Mouse (Mus musculus) T-cell, adult 2 months (primary cell): ENCODE measurements around the gene Gm45618.

Experiments
- DNase-seq: peaks from one replicate; pipeline ENCODE4 v3.0.0; 2022; ENCODE audit warnings: low spot score

The Gm45618 gene

DNA sequence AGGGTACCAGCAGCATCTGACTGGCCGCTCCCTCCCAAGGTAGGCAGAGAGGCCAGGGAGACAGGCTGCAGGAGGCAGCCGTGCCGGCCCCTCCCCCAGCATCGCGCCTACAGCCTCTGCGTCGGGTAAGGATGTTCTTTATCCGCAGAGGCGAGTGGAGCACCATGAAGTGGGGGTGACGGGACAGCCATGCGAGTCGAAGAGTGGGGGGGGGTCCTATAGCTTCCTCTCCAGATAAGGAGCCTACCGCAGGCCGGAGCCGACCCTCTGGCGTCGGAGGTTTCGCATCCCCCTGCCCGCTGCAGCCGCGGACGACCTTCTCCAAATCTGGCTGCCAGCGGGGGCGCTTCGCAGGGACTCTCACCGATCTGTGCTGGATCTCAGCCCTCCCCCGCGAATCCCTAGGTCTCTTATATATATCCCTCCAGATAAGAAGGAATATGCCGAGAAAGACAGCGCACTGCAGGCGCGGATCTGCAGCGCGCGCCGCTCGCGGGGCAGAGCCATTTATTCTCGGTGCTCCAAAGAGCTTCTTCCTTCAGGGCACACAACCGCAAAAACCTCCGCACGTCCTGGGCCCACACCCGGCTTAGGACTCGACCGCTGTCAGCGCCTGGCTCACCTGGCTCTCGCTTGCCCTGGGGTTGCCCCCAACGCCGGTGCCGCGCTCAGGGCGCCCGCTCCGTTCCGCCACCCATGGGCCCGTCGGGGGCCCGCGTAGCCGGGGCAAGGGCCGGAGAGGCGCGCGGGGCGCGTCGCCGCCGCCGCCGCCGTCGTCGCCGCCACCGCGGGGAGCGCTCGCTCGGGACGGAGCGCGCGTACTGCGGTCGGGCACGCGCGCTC lies 26.0 kb downstream of the Gm45618 start:
- DNase-seq, result peak; percentile 34

DNA sequence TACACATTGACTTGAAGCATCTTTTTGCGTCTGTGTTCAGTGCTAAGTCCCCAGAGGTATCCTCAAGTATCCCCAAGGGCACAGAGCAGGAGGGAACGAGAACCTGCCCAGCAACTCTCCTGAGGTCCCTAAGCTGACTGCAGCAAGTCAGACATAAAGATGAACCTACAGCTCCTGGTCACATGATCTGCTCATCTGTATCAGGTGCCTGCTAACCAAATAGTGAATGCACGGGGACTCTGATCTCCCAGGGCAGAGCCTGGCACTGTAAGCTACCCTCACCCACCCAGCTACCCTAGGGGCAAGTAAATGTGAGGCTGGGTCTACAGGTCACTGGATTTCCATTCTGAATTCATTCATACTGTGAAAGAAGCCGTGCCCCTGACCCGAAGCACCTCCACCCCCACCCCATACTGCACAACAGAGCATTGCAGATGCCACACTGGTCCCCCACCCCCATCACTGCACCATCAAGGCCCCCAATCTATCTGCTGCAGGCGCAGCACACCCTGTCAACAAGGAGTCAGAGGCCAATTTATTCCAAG lies 26.8 kb downstream of the Gm45618 start:
- no peak for DNase-seq

DNA sequence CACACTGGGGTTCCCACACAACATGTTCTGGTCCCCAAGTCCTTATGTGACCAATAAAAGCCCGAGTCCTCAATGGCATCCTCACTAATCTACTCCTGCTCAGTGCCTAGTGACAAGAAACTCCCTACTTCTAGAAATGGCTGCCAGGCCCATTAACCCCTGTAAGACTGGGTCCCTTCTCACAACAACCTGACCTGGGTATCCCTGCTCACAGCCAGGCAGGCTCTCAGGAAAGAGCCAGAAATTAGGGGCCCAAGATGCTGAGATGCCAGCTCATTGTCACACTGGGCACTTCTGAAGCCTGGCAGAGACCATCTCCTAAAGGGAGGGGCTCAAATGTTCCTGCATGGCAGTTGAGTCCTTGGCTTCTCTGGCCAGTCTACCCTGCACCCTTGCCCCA lies 27.5 kb downstream of the Gm45618 start:
- no peak for DNase-seq

DNA sequence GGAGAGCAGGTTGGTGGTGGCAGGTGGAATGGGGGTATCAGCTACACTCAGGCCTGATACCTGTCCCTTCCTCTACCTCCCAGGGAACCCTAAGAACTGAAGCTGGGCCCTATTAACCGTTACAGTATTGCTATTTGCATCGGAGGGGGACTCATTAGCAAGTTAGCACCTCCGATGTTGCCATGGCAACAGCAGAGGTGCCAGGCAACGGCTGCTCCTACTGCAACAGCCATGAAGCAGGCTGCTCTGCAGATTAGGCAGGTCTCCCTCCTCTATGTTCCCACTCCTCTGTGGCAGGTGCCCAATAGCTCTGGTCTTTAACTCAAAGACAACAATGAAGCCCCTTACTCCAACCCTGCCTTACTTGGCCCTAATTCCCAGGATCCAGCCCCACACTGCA lies 28.7 kb downstream of the Gm45618 start:
- no peak for DNase-seq

DNA sequence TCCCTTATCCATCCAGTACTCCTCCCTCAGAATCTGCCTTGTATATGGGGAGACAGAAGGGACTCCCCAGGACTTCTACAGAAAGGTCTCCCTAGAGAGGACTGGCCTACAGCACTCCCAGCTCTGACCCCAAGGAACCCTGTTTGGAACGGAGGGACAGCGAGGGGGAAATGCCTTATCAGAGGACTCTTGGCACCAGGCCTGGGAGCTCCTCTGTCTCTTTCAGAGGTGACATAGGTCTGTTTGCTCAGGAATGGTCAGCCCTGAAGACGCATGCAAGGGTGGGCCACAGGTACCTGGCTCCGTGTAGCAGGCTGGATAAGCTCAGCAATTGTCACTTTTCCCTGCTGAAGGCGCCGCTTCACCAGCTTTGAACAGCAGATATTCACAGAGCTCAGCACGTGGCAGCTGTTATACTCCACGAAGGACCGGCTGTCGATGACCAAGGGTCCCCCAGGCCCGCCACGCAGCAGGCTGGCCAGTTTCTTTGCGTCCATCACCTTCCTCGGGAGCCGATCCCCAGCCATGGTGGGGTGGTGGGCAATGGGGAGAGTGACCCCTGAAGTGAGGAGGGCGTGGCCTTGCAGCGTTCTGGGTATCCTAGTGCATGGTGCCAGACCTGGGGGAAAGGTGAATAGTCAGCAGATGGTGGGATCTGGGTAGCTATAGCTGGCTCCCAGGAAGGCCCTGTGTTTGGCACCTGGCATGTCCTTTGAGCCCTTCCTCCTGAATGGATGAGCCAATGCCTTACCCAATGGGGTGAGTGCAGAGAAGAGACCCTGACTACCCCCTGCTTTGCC lies 30.7 kb downstream of the Gm45618 start:
- DNase-seq, result no peak

DNA sequence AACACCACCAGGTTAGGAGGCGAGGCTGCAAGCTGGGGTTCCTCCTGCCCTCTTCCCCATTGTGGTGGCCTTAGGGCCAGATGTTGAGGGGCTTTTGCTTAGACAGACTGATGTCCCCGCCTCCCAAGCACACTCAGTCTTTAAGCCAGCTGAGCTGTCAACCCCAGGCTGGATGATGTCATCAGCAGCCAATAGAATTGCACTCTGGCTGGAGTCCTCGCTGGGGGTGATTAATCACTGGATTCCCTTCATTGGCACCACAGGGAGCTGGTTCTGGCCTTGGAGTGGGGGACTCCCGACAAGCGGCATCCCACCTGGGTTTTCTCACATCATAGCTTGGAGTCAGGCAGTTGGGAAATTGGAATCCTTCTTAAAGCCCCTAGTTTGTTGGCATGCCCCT lies 31.6 kb downstream of the Gm45618 start:
- DNase-seq, result no peak

DNA sequence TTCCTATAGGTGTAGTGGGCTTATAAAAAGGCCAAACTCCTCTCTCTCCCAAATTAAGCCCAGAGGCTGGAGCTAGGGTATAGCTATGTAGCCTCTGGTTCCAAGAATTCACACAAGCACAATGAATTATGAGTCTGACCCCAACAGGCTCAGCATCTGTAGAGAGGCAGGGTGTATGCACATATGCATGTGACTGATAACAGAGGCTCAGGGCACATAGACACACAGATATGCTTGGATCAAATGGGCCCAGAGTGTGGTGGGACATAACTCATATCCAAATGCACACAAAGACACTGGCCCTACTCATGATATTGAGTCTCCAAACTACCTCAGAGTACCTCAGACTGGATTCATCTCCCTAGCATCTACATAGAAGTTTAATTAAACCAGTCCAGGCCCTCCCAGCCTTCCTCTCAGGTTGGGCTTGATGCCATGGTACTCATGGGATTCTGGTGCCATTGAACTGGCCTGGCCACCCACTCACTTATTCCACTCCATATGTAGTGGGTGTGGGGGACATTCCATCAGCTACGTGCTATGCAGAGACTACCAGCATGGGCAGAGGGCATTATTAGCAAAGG lies 33.4 kb downstream of the Gm45618 start:
- DNase-seq, result no peak

DNA sequence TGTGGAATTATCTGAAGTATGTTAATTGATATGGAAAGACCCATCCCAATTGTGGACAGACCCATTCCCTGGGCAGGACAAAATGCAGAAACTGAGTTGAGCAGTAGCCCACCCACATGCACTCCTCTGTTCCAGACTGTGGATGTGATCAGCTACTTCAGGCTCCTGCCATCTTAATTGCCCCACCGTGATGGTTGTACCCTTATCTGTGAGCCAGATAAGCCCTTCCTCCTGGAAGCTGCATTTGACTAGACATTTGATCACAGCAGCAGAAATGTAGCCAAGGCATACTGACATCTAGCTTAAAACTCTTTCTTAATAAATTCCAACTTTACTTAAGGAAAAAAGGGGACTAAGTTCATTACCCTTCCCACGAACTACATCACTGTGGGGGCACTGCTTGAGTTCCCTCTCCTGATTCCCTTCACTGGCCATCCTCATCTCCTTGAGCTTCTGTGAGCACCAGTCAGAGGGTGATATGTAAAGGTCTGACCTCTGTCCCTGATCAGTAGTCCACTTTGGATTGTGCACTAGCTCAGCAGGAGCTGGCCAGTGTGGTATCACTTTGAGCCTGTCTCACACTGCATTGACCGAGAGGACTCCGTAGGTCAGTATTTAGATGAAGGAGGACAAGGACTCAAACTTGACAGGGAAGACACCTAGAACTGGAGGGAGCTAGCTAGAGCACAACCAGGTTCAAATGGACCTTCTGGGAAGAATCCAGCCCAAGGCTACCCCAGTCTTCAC lies 34.2 kb downstream of the Gm45618 start:
- no peak for DNase-seq

DNA sequence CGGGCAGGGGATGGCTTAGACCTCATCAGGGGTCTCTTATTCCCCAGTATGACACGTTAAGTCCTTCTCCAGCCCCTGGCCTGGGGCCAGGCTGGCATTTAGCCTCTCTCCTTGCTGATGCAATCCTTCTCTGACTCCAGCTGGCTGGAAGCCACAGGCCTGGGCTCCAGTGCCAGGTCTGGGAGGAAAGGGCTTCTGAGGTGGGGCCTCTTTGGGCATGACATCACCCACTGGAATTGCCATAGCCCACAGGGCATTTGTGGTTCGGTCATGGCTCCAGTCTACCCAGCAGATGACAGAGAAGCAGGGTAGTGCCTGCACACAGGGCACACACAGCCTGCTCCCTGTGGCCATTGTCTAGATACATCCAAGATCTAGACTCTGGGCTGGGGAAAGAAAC lies 35.7 kb downstream of the Gm45618 start:
- no peak for DNase-seq

DNA sequence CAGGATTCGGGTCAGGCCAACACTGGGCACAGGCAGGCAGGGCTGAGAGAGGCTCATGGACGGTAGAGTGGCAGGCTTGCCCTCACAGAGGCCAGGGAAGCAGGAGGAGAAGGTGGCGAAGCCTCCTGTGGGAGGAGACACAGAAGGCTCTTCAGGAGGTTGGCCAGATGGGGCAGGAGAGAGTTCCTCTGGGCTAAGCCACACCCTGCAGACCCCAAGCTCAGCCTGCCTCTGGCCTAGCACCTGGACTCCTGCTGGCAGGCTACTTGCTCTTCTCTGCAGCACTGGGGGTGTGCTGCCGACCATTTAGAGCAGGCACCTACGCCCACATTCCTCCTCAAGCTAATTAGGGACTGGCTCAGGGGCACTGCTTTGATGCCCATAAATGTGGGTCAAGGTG lies 36.1 kb downstream of the Gm45618 start:
- DNase-seq, result no peak

DNA sequence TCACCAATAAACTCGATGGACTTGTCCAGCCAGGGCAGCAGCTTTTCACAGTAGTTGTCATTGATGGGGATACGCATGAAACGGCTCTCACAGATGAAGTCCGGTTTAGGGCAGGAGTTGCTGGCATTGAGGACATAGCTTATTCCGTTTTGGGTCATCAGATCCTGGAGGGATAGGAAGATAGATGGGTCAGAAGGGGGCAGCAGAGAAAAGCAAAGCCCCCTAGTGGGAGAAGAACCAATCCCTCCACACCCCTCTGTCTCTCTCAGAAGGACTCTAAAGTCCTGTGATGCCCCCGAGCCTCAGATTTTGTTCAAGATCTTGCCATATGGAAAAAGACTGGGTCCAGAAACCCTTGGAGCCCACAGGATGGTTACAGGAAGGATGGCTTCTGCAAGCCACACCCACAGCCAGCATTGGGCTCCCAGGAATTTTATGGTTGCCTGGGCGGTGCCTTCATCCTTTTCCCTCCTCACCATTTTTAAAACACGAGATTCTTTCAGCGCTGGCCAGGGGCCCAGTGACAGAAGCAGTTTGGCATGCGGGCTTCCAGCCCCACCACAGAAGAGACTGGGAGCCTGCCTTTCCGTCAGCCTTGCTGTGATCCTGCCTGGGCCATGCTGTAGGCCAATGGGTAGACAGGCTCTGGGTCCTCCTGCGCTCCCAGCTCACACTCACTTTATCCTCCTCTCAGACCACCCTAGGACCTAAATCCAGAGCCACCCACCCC lies 36.8 kb downstream of the Gm45618 start:
- no peak for DNase-seq

DNA sequence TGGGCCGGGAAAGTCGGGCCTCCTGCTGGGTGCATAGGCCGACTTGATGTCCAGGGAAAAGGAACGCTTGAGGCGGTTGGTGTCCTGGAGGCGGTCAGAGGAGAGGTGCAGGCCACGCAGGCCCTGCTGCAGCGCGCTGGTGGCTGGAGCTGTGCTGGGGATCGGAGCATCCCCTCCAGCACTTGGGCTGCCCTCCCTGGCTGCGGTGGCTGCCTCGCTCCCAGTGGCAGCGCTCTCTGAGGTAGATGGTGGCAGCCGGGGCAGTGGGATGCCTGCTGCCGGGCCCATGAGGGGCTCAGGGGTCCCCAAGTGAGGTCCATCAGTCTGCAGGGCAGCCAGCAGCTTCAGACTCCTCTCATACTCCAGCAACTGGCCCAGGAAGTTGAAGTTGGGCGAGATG lies 37.9 kb downstream of the Gm45618 start:
- no peak for DNase-seq

DNA sequence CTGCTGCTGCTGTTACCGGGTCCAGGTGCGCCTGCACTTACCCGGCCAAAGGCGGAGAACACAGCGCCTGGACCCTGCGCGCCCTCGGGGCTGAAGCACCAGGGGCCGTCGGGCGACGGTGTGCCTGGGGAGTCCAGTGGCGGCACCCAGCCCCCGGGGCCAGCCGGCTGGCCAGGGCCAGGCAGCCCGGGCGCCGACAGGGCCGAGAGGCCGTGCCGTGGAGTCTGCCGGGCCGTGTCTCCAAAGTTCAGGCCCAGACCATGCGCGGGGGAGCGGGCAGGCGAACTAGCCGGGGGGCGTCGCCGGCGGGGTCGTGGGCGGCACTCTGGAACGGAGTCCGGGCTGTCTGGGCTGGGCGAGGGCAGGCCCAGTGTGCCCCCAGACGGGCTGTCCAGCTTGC lies 38.4 kb downstream of the Gm45618 start:
- no peak for DNase-seq

DNA sequence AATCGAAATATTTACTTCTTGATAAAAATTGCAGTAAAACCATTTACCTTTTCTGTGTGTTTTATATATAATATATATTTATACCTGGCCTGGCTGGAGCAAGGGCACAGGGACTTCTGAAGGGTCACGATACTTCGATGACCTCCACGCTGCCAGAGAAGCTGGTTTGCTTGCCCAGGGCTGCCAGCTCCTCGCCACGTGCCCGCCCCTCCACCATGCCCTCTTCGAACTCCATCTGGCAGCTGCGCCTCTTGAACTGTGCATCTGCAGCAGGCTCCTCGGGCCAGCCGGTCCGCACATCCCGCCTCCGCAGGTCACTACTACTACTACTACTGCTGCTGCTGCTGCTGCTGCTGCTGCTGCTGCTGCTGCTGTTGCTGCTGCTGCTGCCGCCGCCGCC lies 38.8 kb downstream of the Gm45618 start:
- no peak for DNase-seq

DNA sequence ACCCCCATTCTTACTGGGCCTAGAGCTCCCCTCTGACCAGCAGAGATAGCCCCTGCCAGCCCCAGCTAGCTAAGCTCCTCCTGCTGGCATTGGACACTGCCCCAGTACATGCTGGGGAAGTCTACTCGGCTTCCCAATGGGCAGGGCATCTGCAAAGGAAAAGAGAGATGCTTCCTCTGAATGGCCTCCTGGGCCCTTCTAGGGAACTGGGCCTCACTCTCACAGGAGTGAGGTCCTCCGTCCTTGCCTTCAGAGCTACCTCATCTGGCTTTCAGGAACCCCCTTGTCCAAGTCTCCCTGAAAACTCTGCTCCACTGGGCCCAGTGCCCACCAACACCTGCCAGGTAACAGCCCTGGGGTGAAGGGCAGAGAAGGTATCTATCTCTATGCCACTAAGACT lies 39.7 kb downstream of the Gm45618 start:
- DNase-seq, result no peak

DNA sequence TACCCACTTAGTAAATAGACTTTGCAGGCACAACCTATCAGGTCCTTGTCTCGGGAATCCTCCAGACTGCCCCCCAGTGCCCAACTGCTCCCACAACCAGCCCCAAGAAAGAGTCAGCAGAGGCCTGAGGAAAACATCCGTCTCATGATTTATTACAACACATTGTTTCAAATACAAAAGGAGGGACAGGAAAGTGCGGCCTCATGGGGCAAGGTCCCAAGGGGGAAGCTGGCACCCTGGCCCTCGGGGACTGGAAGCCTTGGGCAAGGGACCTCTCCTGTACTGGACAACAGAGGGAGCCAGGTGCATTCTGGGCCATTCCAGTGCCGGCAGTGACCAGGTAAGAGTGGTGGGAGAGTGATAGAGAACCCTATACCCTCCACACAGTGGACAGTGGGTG lies 41.2 kb downstream of the Gm45618 start:
- DNase-seq, result no peak

DNA sequence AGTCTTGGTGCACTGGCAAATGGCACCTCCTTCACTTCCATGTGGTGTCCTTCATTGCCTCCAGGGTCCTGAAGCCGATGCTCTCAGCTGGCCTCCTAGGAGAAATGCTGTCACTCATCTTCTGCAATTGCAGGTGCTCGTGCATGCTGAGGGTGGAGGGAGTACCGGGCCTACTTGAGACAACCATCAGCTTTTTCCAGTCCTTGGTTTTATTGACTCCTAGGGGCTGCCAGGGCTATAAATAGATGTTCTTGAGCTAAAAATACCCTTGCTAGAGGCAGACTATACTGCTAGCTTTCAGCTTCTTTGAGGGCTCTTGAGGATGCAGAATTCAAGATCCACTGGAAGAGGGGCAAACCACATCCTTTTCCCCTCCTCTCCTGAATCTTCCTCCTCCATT lies 43.4 kb downstream of the Gm45618 start:
- no peak for DNase-seq

DNA sequence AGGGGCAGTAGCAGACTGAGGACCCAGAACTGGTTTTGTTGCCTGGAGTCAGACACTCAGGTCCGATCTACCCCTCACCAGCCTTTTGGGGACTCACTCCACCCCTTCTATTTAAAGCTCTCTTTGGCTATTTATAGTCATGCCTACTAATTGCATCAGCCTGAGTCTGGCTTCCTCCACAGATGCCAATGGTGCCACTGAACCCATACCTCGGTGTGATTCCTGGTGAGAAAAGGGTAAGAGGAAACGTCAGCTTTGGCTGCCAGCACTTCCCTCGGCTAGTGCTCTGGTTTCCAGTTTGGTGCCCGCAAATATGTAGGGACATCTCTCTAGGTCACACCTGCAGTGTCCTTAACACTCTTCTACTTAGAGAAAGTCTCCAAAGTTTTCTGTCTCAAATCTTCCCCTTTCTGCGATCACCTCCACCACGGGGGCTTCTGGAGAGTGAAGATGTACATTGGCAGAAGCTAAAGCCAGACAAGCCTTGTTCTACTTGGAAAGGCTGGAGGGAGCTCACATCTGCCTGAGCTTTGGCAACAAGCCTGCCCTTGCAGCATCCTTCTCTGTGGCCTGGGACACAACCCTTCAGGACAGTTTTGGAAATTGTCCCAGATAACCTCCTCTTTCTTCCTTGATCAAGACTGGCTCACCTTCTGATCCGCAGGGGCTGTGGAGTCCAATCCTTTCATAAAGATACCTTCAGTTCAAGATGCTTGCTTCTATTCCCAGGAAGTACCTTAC lies 46.2 kb downstream of the Gm45618 start:
- no peak for DNase-seq

DNA sequence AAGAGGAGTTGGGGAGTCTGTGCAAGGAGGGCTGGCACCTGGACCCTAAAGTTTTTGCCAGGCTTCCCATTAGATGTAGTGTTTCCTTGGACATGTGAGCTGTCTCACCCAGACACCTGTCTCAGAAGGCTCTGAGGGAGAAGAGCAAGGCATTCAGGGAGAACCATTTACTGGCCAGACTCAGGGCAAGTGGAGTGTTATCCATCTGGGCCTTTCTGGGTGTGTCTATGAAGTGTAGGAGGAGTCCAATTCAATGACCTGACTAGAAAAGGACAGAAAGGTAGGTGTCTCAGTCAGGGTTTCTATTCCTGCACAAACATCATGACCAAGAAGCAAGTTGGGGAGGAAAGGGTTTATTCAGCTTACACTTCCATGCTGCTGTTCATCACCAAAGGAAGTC lies 48.8 kb downstream of the Gm45618 start:
- DNase-seq, result no peak

DNA sequence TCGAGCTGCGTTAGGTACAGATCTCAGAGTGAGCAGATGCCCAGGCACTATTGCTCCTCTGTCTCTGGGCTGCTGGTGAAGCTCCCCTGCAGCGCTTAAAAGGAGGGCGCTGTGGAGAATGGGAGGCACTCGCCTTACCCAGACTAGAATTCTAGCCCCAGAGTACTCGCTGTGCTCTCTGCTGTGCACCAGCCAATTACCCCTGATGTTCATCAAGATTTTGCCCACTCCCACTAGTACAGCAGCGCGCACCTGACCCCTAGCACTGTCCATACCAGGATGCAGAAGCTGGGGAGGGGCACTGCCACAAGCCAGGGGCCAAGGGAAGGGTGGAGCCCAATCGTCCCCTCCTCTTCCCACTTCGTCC lies 49.3 kb downstream of the Gm45618 start:
- no peak for DNase-seq
